Mouse (Mus musculus) CH12.LX (cell line): Measurements from ENCODE around the gene Dgka. TPM values are rescaled to one million over a fixed set of nuclear protein-coding genes. Genes with fewer than 3 reads are reported as not detected.

Experiments
- DNase-seq: peaks from one replicate; pipeline ENCODE4 v3.0.0-alpha.2; 2013; ENCODE audit errors: extremely low read depth
- H3K27ac ChIP-seq: 2 replicates; pipeline ENCODE4 v1.5.1; 2012; ENCODE audit warnings: low read depth, mild to moderate bottlenecking, control low read depth, moderate library complexity; ENCODE audit not compliant: insufficient read depth
- H3K27me3 ChIP-seq: replicated peaks from 2 replicates; pipeline ENCODE3; 2012; ENCODE audit warnings: inconsistent platforms
- H3K36me3 ChIP-seq, 2 experiments: replicated peaks in 1 of 2; 2 replicates each; pipeline versions ENCODE3 to v1.6.1; 2012; ENCODE audit warnings: inconsistent platforms in 1 of 2, low read length in 1 of 2, mild to moderate bottlenecking in 1 of 2, mixed read lengths in 1 of 2, moderate library complexity in 1 of 2; ENCODE audit not compliant: control insufficient read depth in 1 of 2, insufficient read depth in 1 of 2
- H3K4me1 ChIP-seq, 2 experiments: 2 replicates each; pipeline ENCODE4 v1.6.1; 2012; ENCODE audit warnings: inconsistent platforms in 1 of 2, moderate library complexity in 1 of 2; ENCODE audit not compliant: insufficient read depth in 2 of 2, control insufficient read depth in 1 of 2
- H3K4me2 ChIP-seq: 2 replicates; pipeline ENCODE4 v1.6.1; 2012; ENCODE audit warnings: low read depth, mild to moderate bottlenecking, control low read depth; ENCODE audit not compliant: poor library complexity, insufficient read depth, severe bottlenecking
- H3K4me3 ChIP-seq, 3 experiments: fragments of 150-350 bp in 1 of 3; sonication (generic) in 1 of 3; replicated peaks in 1 of 3; 2 replicates each; pipeline versions ENCODE3 to v1.5.1; 2011 to 2012; ENCODE audit warnings: low read depth in 2 of 3, low read length in 2 of 3, mild to moderate bottlenecking in 2 of 3, moderate library complexity in 2 of 3, control low read depth in 1 of 3, improper control_type of control experiment in 1 of 3, inconsistent platforms in 1 of 3, mixed read lengths in 1 of 3; ENCODE audit not compliant: poor library complexity in 1 of 3
- H3K79me2 ChIP-seq: replicated peaks from 2 replicates; pipeline ENCODE4 v1.6.1; 2012; ENCODE audit warnings: mild to moderate bottlenecking, moderate library complexity; ENCODE audit not compliant: control insufficient read depth, poor library complexity, insufficient read depth, severe bottlenecking; ENCODE audit errors: extremely low read depth
- H3K9ac ChIP-seq: 2 replicates; pipeline ENCODE4 v1.6.1; 2012; ENCODE audit warnings: low read depth, mild to moderate bottlenecking, control low read depth, moderate library complexity; ENCODE audit not compliant: insufficient read depth
- H3K9me3 ChIP-seq: replicated peaks from 2 replicates; pipeline ENCODE3; 2012; ENCODE audit warnings: low read length, inconsistent platforms, mixed read lengths
- BHLHE40 ChIP-seq: IDR thresholded peaks from 2 replicates; pipeline ENCODE4 v1.6.1; 2011; ENCODE audit warnings: mild to moderate bottlenecking, low read depth, low read length, improper control_type of control experiment
- E2F4 ChIP-seq: IDR thresholded peaks from 2 replicates; pipeline ENCODE4 v1.6.1; 2011; ENCODE audit warnings: low read depth, low read length, improper control_type of control experiment; ENCODE audit not compliant: insufficient replicate concordance
- ETS1 ChIP-seq: conservative IDR thresholded peaks from 2 replicates; pipeline ENCODE4 v1.6.1; 2012; ENCODE audit warnings: low read depth, mild to moderate bottlenecking, inconsistent platforms, low read length, improper control_type of control experiment, moderate library complexity
- HCFC1 ChIP-seq: IDR thresholded peaks from 2 replicates; pipeline ENCODE4 v1.6.1; 2012; ENCODE audit warnings: low read depth, mild to moderate bottlenecking, inconsistent platforms, low read length, improper control_type of control experiment
- IRF4 ChIP-seq: IDR thresholded peaks from 2 replicates; pipeline ENCODE4 v1.6.1; 2014; ENCODE audit warnings: low read depth, mild to moderate bottlenecking, inconsistent platforms, low read length, improper control_type of control experiment
- JUN ChIP-seq: IDR thresholded peaks from 2 replicates; pipeline ENCODE4 v1.6.1; 2011; ENCODE audit warnings: low read depth, mild to moderate bottlenecking, low read length, improper control_type of control experiment, moderate library complexity; ENCODE audit not compliant: insufficient read depth
- JUND ChIP-seq: conservative IDR thresholded peaks from 2 replicates; pipeline ENCODE4 v1.6.1; 2011; ENCODE audit warnings: low read depth, low read length, improper control_type of control experiment
- MAFK ChIP-seq: IDR thresholded peaks from 2 replicates; pipeline ENCODE4 v1.6.1; 2011; ENCODE audit warnings: low read length, improper control_type of control experiment; ENCODE audit not compliant: insufficient replicate concordance
- MEF2A ChIP-seq: IDR thresholded peaks from 2 replicates; pipeline ENCODE4 v1.6.1; 2014; ENCODE audit warnings: low read depth, mild to moderate bottlenecking, inconsistent platforms, low read length, improper control_type of control experiment, borderline replicate concordance
- MYC ChIP-seq: IDR thresholded peaks from 2 replicates; pipeline ENCODE4 v1.6.1; 2011; ENCODE audit warnings: low read depth, mild to moderate bottlenecking, improper control_type of control experiment, low read length
- NELFE ChIP-seq: IDR thresholded peaks from 2 replicates; pipeline ENCODE4 v1.6.1; 2011; ENCODE audit warnings: low read depth, low read length, improper control_type of control experiment
- NRF1 ChIP-seq: IDR thresholded peaks from 2 replicates; pipeline ENCODE4 v1.6.1; 2014; ENCODE audit warnings: low read depth, mild to moderate bottlenecking, inconsistent platforms, low read length, improper control_type of control experiment, moderate library complexity
- POLR2AphosphoS2 ChIP-seq: IDR thresholded peaks from 2 replicates; pipeline ENCODE4 v1.6.1; 2011; ENCODE audit warnings: low read depth, low read length, improper control_type of control experiment
- RCOR1 ChIP-seq: conservative IDR thresholded peaks from 2 replicates; pipeline ENCODE4 v1.6.1; 2012; ENCODE audit warnings: low read depth, mild to moderate bottlenecking, inconsistent platforms, low read length, improper control_type of control experiment
- SIN3A ChIP-seq: IDR thresholded peaks from 2 replicates; pipeline ENCODE4 v1.6.1; 2012; ENCODE audit warnings: low read length, improper control_type of control experiment, inconsistent platforms
- SMC3 ChIP-seq: IDR thresholded peaks from 2 replicates; pipeline ENCODE4 v1.6.1; 2011; ENCODE audit warnings: low read depth, low read length, improper control_type of control experiment
- TCF12 ChIP-seq: IDR thresholded peaks from 2 replicates; pipeline ENCODE4 v1.6.1; 2014; ENCODE audit warnings: low read depth, mild to moderate bottlenecking, inconsistent platforms, low read length, improper control_type of control experiment
- USF1 ChIP-seq: IDR thresholded peaks from 2 replicates; pipeline ENCODE4 v1.6.1; 2014; ENCODE audit warnings: low read depth, mild to moderate bottlenecking, inconsistent platforms, low read length, improper control_type of control experiment
- USF2 ChIP-seq: conservative IDR thresholded peaks from 2 replicates; pipeline ENCODE4 v1.6.1; 2011; ENCODE audit warnings: low read depth, low read length, improper control_type of control experiment
- ZC3H11A ChIP-seq: IDR thresholded peaks from 2 replicates; pipeline ENCODE4 v1.6.1; 2012; ENCODE audit warnings: low read depth, mild to moderate bottlenecking, inconsistent platforms, low read length, improper control_type of control experiment
- ZKSCAN1 ChIP-seq: IDR thresholded peaks from 2 replicates; pipeline ENCODE4 v1.6.1; 2012; ENCODE audit warnings: low read depth, inconsistent platforms, low read length, improper control_type of control experiment, borderline replicate concordance
- ZMIZ1 ChIP-seq: IDR thresholded peaks from 2 replicates; pipeline ENCODE4 v1.6.1; 2012; ENCODE audit warnings: low read depth, mild to moderate bottlenecking, inconsistent platforms, low read length, improper control_type of control experiment
- ZNF384 ChIP-seq: IDR thresholded peaks from 2 replicates; pipeline ENCODE4 v1.6.1; 2012; ENCODE audit warnings: low read depth, low read length, improper control_type of control experiment, inconsistent platforms
- dilution Hi-C: fragments of 300-500 bp; cut with MboI; formaldehyde crosslinking; loops from 2 replicates; pipeline ENCODE4 v1.14.3; 2020; ENCODE audit warnings: low sequenced_read_pairs; ENCODE audit not compliant: extremely low pct_unique_long_range_greater_than_20kb, extremely low pct_ligation_motif_present
- in situ Hi-C: fragments of 300-500 bp; cut with MboI; formaldehyde crosslinking; loops from 3 replicates; pipeline ENCODE4 v1.14.3; 2019; ENCODE audit warnings: low sequenced_read_pairs, low pct_ligation_motif_present, low pct_unique_long_range_greater_than_20kb, mixed read lengths
- polyA plus RNA-seq: library from polyadenylated mRNA; unstranded; fragments of >175 nt; gene quantifications from 2 replicates; pipeline ENCODE4 v1.2.1, GENCODE M21; 2012; ENCODE audit warnings: low read depth; ENCODE audit not compliant: insufficient read length
- total RNA-seq, 2 experiments: library from RNA; depleted of rRNA; stranded (reverse); fragments of 300-350 nt in 1 of 2; fragments of >200 nt in 1 of 2; gene quantifications; 2 replicates each; pipeline ENCODE4 v1.2.3; 2012 to 2014

Dgka gene
- total and polyA plus RNA-seq, 3 experiments = 3.4 to 9.0 (median 6.6) TPM

DNA sequence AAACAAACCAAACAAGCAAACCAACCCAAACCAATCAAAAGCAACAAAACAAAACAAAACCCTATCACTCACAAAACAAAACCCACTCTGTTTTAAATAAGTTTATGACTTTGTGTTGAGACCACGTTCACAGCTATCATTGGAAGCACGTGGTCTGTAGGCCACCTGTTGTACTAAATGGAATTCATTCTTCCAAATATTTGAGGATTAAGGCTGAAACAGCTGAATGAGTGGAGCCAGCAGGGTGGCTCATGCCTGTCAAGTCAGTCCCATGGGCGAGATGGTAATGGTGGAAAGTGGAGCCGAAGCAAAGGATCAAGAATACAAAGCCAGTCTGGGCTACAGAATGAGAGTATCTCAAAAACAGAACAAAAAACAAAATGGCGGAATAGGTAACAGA, 43.9 kb downstream of the Dgka start:
- Histone ChIP-seq H3K9me3 (no peaks in the 10 kb centered on the region), H3K27me3 (no peaks in the 10 kb centered on the region), H3K36me3 (peaks cover 41 to 56% of the 10 kb centered on the region in 2 experiments), H3K9ac (no peak overlapping the region)
- DNase-seq = no peak
- no peak for TF ChIP-seq IRF4
- no peak for TF ChIP-seq ETS1
- TF ChIP-seq USF1 = no peak
- TF ChIP-seq HCFC1 = no peak
- TF ChIP-seq MEF2A = no peak
- no peak for TF ChIP-seq ZMIZ1
- no peak for TF ChIP-seq JUN
- TF ChIP-seq ZC3H11A = no peak
- TF ChIP-seq TCF12 = no peak
- TF ChIP-seq POLR2AphosphoS2 = no peak
- no peak for TF ChIP-seq E2F4
- TF ChIP-seq JUND = no peak
- no peak for TF ChIP-seq RCOR1
- no peak for TF ChIP-seq ZKSCAN1
- no peak for TF ChIP-seq NELFE
- TF ChIP-seq, all 38 proteins: peak for 0
- no peak overlapping the region for H3K4me3 ChIP-seq
- H3K27ac ChIP-seq = no peak overlapping the region
- peaks cover 0 to 49% of the 10 kb centered on the region in 2 experiments; a peak in 2 of 4 replicates for H3K4me1 ChIP-seq
- H3K79me2 ChIP-seq = peaks cover 22% of the 10 kb centered on the region
- dilution Hi-C loops = no loop called here
- no peak overlapping the region for H3K4me2 ChIP-seq
- in situ Hi-C loops = no loop called here

DNA sequence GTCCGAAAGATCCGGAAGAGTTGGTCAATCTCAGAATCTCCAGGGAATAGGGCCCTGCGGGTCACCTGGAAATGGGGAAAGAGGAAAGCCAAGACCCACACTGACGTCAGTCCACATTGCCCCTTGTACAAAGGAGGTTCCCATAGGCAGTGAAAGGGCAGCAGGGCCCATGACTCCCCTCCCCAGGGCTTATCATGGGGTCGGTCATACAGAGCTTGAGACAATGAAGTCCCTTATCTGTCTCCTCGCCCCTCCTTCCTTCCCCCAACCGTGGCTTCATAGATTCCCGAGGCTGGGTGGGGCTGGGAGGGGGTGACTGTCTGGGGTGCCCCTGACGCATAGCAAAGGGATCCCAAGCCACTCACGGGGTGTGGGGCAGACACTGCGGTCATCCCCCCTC, 45.0 kb downstream of the Dgka start:
- Histone ChIP-seq H3K27me3 (no peaks in the 10 kb centered on the region), H3K4me2 (no peak overlapping the region), H3K9ac (no peak overlapping the region), H3K36me3 (peaks cover 41 to 56% of the 10 kb centered on the region in 2 experiments), H3K4me1 (peaks cover 0 to 49% of the 10 kb centered on the region in 2 experiments; a peak in 2 of 4 replicates), H3K27ac (no peak overlapping the region), H3K79me2 (peaks cover 26% of the 10 kb centered on the region), H3K9me3 (no peaks in the 10 kb centered on the region), H3K4me3 (no peak overlapping the region)
- TF ChIP-seq MAFK (no peak), SMC3 (no peak), HCFC1 (no peak), USF2 (no peak), ETS1 (no peak), BHLHE40 (no peak), USF1 (no peak), ZC3H11A (no peak), SIN3A (no peak), JUN (no peak), ZNF384 (no peak), NRF1 (no peak), MYC (no peak)
- in situ Hi-C loops (no loop called here), dilution Hi-C loops (no loop called here)
- DNase-seq = no peak
